Mouse (Mus musculus) brown adipose tissue, adult 24 weeks (tissue): ENCODE data around the gene Nol12. TPM values are rescaled to one million over a fixed set of nuclear protein-coding genes. Genes with fewer than 3 reads are reported as not detected.

Experiments
- H3K27ac ChIP-seq: fragments of 200-500 bp; replicated peaks from 2 replicates; pipeline ENCODE4 v1.5.1; 2012; ENCODE audit warnings: low read depth, mild to moderate bottlenecking, low read length
- H3K4me1 ChIP-seq: fragments of 200-500 bp; 2 replicates; pipeline ENCODE4 v1.6.1; 2012; ENCODE audit warnings: low read length, mixed read lengths; ENCODE audit not compliant: control insufficient read depth, insufficient read depth, insufficient read length
- H3K4me3 ChIP-seq: fragments of 200-500 bp; 2 replicates; pipeline ENCODE4 v1.5.1; 2012; ENCODE audit warnings: low read depth, mild to moderate bottlenecking, low read length, moderate library complexity; ENCODE audit not compliant: insufficient read depth
- polyA plus RNA-seq: library from polyadenylated mRNA; stranded (reverse); fragments of >200 nt; gene quantifications from 2 replicates; pipeline ENCODE4 v1.2.4, GENCODE M21; 2012; ENCODE audit not compliant: missing spikeins, insufficient read depth, insufficient read length

Nol12 gene
- polyA plus RNA-seq, 1 experiment: 22.6 TPM

- Histone ChIP-seq H3K27ac (peak overlapping the region; percentile 91), H3K4me1 (peaks cover 6% of the 10 kb centered on the region), H3K4me3 (peak overlapping the region; percentile 76)
Observed at GRCm38 (mm10) chr15:78927021-78927787, 7.5 kb upstream of the Nol12 start.

GRCm38 (mm10) chr15:78927788-78928457 is 6.8 kb upstream of the Nol12 start:
- peak overlapping the region; percentile 91 for H3K27ac ChIP-seq
- H3K4me3 ChIP-seq: peak overlapping the region; percentile 76
- H3K4me1 ChIP-seq: peaks cover 6% of the 10 kb centered on the region

GRCm38 (mm10) chr15:78928539-78928938 is 6.2 kb upstream of the Nol12 start:
- Histone ChIP-seq H3K4me1 (peaks cover 6% of the 10 kb centered on the region), H3K27ac (peak overlapping the region; percentile 26), H3K4me3 (peak overlapping the region; percentile 31)

GRCm38 (mm10) chr15:78930192-78930706 is 4.5 kb upstream of the Nol12 start:
- Histone ChIP-seq H3K4me1 (peaks cover 2% of the 10 kb centered on the region), H3K4me3 (no peak overlapping the region), H3K27ac (no peak overlapping the region)

- Histone ChIP-seq H3K27ac (no peak overlapping the region), H3K4me1 (peaks cover 5% of the 10 kb centered on the region), H3K4me3 (no peak overlapping the region)
Observed at GRCm38 (mm10) chr15:78930801-78931426, 3.8 kb upstream of the Nol12 start.

- H3K27ac ChIP-seq: no peak overlapping the region
- peaks cover 6% of the 10 kb centered on the region for H3K4me1 ChIP-seq
- no peak overlapping the region for H3K4me3 ChIP-seq
Observed at GRCm38 (mm10) chr15:78931577-78931976, 3.2 kb upstream of the Nol12 start.

- Histone ChIP-seq H3K4me1 (peaks cover 6% of the 10 kb centered on the region; the same call in 1 of the 2 replicates), H3K27ac (no peak overlapping the region), H3K4me3 (no peak overlapping the region)
Observed at GRCm38 (mm10) chr15:78936403-78936802, 1.7 kb downstream of the Nol12 start.

- no peak overlapping the region for H3K4me3 ChIP-seq
- peaks cover 6% of the 10 kb centered on the region; the same call in 1 of the 2 replicates for H3K4me1 ChIP-seq
- no peak overlapping the region for H3K27ac ChIP-seq
Observed at GRCm38 (mm10) chr15:78937311-78937710, 2.6 kb downstream of the Nol12 start.

GRCm38 (mm10) chr15:78937963-78938362 is 3.2 kb downstream of the Nol12 start:
- no peak overlapping the region for H3K27ac ChIP-seq
- peaks cover 6% of the 10 kb centered on the region; the same call in 1 of the 2 replicates for H3K4me1 ChIP-seq

GRCm38 (mm10) chr15:78940325-78940724 is 5.6 kb downstream of the Nol12 start:
- no peak overlapping the region for H3K27ac ChIP-seq

More at GRCm38 (mm10) chr15:78937963-78938362, 3.2 kb downstream of the Nol12 start:
- no peak overlapping the region for H3K4me3 ChIP-seq

GRCm38 (mm10) chr15:78942663-78943062 is 7.9 kb downstream of the Nol12 start:
- Histone ChIP-seq H3K4me1 (no peaks in the 10 kb centered on the region), H3K27ac (no peak overlapping the region), H3K4me3 (peak overlapping the region; percentile 47)

More at GRCm38 (mm10) chr15:78940325-78940724, 5.6 kb downstream of the Nol12 start:
- Histone ChIP-seq H3K4me1 (peaks cover 6% of the 10 kb centered on the region; the same call in 1 of the 2 replicates), H3K4me3 (no peak overlapping the region)

- Histone ChIP-seq H3K27ac (no peak overlapping the region), H3K4me1 (no peaks in the 10 kb centered on the region), H3K4me3 (no peak overlapping the region)
Observed at GRCm38 (mm10) chr15:78946232-78946631, 11.5 kb downstream of the Nol12 start.

- Histone ChIP-seq H3K27ac (no peak within 1 kb of the TSS), H3K4me3 (peak within 1 kb of the TSS; percentile 6; the same call in 1 of the 2 replicates), H3K4me1 (no peaks in the 10 kb centered on the region)
Observed at GRCm38 (mm10) chr15:78947657-78948056, 12.9 kb downstream of the Nol12 start, which contains the start of gene Triobp. Gene Triobp, plus strand, starts transcription at chr15:78947724.

GRCm38 (mm10) chr15:78948152-78948725 is 13.5 kb downstream of the Nol12 start:
- Histone ChIP-seq H3K4me3 (peak overlapping the region; percentile 6; the same call in 1 of the 2 replicates), H3K27ac (no peak overlapping the region), H3K4me1 (no peaks in the 10 kb centered on the region)

GRCm38 (mm10) chr15:78948883-78949282 is 14.2 kb downstream of the Nol12 start:
- Histone ChIP-seq H3K4me1 (no peaks in the 10 kb centered on the region), H3K27ac (no peak overlapping the region), H3K4me3 (no peak overlapping the region)
